8 mouse cellular contexts compared by ENCODE assay signal in genomic region chr19:27217941-27218411, GRCm38 (mm10). TPM values are rescaled to one million over a fixed set of nuclear protein-coding genes. Genes with fewer than 3 reads are reported as not detected.
A peak's percentile ranks its signal among the peaks of the same experiment; 100 is the strongest.
DNase-seq lines count a peak whose midpoint lies in the region; ATAC-seq lines count a peak whose summit lies in the region.

No protein-coding gene starts in this region.

- DNase-seq in thymus, postnatal 36 days = peak; percentile 6 to 12
- DNase-seq in thymus, postnatal 0 days (ENCODE audit: low spot score) = no peak
- peak; percentile 71 for DNase-seq in embryonic facial prominence, embryonic 10.5 days (ENCODE audit: low spot score)
- DNase-seq in kidney, postnatal 36 days = peak; percentile 33 to 66
- DNase-seq in lung, postnatal 10 days = peak; percentile 44
- peak; percentile 51 for DNase-seq in right cerebral cortex, postnatal 4 days
- DNase-seq in spleen, postnatal 4 days (ENCODE audit: low spot score in 2 of 2) = no peak

- peak overlapping the region; percentile 83 for H3K4me3 ChIP-seq in embryonic facial prominence, embryonic 10.5 days
- peak overlapping the region; percentile 83 for H3K4me3 ChIP-seq in heart, embryonic 15.5 days

- WGBS in embryonic facial prominence, embryonic 10.5 days = under 1% methylated on average over 32 of the region's 32 CpGs
- under 1% methylated on average over 32 of the region's 32 CpGs for WGBS in heart, embryonic 15.5 days

- H3K27ac ChIP-seq in embryonic facial prominence, embryonic 10.5 days (replicated peaks) = peak overlapping the region; percentile 85
- peak overlapping the region; percentile 91 for H3K27ac ChIP-seq in heart, embryonic 15.5 days

- H3K27me3 ChIP-seq in embryonic facial prominence, embryonic 10.5 days (replicated peaks; ENCODE audit: low read depth, poor library complexity, severe bottlenecking) = peaks cover 54% of the 10 kb centered on the region
- H3K27me3 ChIP-seq in heart, embryonic 15.5 days = peaks cover 13% of the 10 kb centered on the region

- no peaks in the 10 kb centered on the region for H3K36me3 ChIP-seq in embryonic facial prominence, embryonic 10.5 days (replicated peaks)
- no peaks in the 10 kb centered on the region for H3K36me3 ChIP-seq in heart, embryonic 15.5 days

- H3K4me2 ChIP-seq in heart, embryonic 15.5 days = peak overlapping the region; percentile 91

- peak; percentile 30; the same call in 1 of the 2 replicates for ATAC-seq in heart, embryonic 15.5 days (replicated peaks; ENCODE audit: insufficient number of reproducible peaks, insufficient read depth, low FRiP score, low read depth)

- no peaks in the 10 kb centered on the region for H3K9me3 ChIP-seq in embryonic facial prominence, embryonic 10.5 days
- no peaks in the 10 kb centered on the region for H3K9me3 ChIP-seq in heart, embryonic 15.5 days (replicated peaks)

- peaks cover 33% of the 10 kb centered on the region for H3K4me1 ChIP-seq in embryonic facial prominence, embryonic 10.5 days
- H3K4me1 ChIP-seq in heart, embryonic 15.5 days (replicated peaks) = peaks cover 33% of the 10 kb centered on the region

- peak overlapping the region; percentile 90 for H3K9ac ChIP-seq in heart, embryonic 15.5 days

RNA-seq across cellular contexts. Expression of gene Vldlr, which starts 1.7 kb away (rescaled TPM):
- polyA plus RNA-seq in thymus, postnatal 0 days (2015; fragmentation: Nextera tagmentation; extraction: Ambion mirVana) = 2.3 and 2.4 TPM in 2 replicates
- polyA plus RNA-seq in embryonic facial prominence, embryonic 10.5 days (2016; fragmentation: Nextera tagmentation; extraction: Ambion mirVana) = 3.7 and 4.8 TPM in 2 replicates
- 27.0 and 29.7 TPM in 2 replicates for polyA plus RNA-seq in heart, embryonic 15.5 days (2015; fragmentation: Nextera tagmentation; extraction: Ambion mirVana)

Comparison
In these comparisons a context has a peak if more than half of its experiments do, and no peak if none do; other contexts are left out.
1. DNase-seq: peak in thymus, postnatal 36 days (2 of 2), embryonic facial prominence, embryonic 10.5 days (single experiment), kidney, postnatal 36 days (2 of 2), lung, postnatal 10 days (single experiment) and right cerebral cortex, postnatal 4 days (single experiment); none in thymus, postnatal 0 days (single experiment) and spleen, postnatal 4 days (0 of 2).